Mouse (Mus musculus) spleen, adult 2 months (tissue): ENCODE measurements around the gene Zmynd15.

Source experiments
- CTCF ChIP-seq: fragments of 200-500 bp; IDR thresholded peaks from 2 replicates; pipeline ENCODE4 v1.5.1; 2011; ENCODE audit warnings: mild to moderate bottlenecking, inconsistent platforms; ENCODE audit not compliant: insufficient read depth, insufficient read length, insufficient replicate concordance; ENCODE audit errors: extremely low read depth
- POLR2A ChIP-seq: fragments of 200-500 bp; IDR thresholded peaks from 2 replicates; pipeline ENCODE4 v1.6.1; 2011; ENCODE audit warnings: low read depth, low read length, inconsistent platforms

DNA sequence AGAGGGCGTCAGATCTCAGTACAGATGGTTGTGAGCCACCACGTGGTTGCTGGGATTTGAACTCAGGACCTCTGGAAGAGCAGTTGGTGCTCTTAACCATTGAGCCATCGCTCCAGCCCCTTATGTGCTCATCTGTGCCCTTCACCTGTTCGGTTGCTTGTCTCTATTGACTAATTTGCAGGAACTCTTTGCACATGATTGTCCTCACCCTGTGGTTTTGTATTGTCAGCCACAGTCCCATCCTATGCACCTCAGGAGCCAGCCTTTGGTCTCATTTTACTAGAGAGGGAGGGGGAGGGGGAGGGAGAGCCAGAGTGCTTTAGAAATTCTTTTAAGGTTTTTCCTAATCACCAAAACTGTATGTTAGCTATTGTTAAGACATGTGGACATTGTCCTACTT lies 41.0 kb upstream of the Zmynd15 start:
- TF ChIP-seq POLR2A (no peak), CTCF (no peak)
